Mouse (Mus musculus) hematopoietic multipotent progenitor cell, adult 10-12 weeks (in vitro differentiated cells): ENCODE results near the gene Ttc22. TPM values are rescaled to one million over a fixed set of nuclear protein-coding genes. Genes with fewer than 3 reads are reported as not detected.

Experiments used
- polyA plus RNA-seq: library from polyadenylated mRNA; stranded (reverse); fragments of >175 nt; gene quantifications from 2 replicates; pipeline ENCODE4 v1.2.3, GENCODE M21; 2012; ENCODE audit warnings: low replicate concordance

The Ttc22 gene
- not detected in 2 replicates for polyA plus RNA-seq

DNA sequence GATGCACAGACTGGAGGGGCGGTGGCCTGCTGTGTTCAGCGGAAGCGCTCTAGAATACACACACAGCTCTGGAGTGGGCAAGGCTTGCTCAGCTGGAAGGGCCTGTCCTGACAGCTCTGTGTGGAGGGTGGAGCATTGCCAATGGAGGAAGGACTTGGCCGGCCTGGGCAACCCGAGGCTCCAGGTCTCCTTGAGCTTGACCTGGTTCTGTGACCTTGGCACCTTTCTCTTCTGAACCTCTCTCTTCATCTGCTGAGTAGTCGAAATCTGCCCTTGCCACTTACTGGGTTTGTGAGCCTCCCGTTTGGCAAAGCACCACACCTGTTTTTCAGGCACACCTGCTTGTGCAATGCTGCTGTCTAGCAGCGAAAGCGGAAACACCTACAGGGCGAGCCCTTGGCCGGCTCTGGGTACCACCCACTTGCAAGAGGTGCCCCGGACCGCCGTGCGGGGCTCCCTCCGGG, at the start of gene Ttc22:
Gene Ttc22, plus strand, starts transcription at position 403 of the 464 bp plus-strand sequence.

DNA sequence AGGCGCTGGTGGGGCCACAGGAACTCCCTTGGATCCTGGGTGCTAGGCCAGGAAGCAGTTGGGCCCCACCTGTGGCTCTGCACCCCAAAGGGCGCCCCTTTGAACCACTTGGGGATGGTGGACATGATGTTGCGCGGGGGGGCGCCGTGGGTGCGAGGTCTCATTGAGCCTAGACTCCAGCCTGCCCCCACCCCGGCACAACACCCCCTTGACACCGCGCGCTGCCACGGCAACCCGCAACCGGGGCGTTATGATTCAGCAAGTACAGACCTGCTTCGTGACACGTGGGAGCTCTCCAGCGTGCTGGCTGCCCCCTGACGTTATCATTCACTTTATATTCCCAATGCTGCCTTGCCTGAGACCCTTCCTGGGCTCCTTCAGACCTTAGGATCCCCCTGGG, 5.2 kb upstream of the Ttc22 start, which contains the start of gene Lexm:
Gene Lexm, minus strand, starts transcription at position 186 of the 400 bp plus-strand sequence.

DNA sequence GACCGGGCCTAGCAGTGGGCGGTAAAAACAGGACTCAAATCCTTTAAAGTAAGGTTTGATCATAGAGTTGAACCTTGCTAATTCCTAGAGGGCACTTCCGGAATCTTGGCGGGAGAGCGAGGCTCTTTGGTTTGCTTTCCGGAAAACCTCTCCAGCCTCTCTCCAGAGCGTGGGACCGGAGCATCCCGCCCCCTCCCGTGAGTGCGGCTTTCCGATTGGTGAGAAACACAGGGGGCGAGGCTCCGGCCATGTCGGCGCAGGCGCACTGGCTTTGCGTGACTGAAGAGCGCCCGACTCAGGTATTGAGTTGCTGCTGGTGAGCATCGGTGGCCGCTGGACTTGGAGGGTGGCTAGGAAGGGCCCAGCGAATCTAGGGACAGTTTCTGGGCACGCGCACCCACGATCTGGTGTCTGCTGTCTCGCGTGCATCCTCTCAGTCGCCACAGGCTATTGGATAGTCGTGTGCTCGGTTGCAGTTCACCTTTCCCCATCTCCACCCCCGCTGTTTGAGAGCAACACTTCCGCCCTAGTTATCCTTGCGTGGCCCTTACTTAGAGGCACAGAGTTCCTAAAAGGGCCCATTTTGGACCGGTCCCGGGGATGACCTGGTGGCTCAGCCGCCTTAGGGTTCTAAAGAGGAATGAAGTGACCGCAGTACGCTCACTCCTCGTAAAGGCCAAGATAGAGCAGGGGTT, 28.7 kb downstream of the Ttc22 start, which contains the start of gene Pars2:
Gene Pars2, plus strand, starts transcription at position 237 of the 695 bp plus-strand sequence.

DNA sequence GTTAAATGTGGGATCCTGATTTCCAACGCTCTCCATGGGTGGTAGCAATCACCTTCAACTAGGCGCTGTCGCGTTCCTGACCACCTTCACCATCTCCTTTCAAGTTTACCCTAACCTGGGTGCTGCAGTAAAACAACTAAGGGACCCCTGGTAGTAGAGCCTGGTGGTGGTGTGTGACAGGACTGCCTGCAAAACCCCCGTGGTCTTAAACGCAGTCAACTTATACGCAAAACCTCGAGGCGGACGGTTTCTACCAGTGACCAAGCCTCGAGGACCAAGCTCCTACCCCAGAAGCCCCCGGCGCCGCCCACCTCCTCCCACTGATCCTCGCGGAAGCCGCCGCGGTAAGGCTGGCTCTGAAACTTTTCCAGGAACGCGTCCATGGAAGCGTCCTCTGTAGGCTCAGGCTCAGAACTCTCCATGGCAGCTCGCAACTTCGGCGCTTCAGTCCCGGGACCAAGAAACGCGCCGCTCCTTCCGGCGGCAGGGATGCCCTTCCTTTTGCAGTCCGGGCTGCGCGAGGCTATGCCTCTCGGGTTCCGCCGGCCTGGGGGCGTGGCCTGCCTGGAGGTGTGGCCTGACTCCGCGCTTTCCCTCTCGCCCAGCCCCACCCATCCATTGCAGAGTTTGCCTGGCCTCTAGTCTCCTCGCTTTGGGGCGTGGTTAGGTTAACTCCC, 56.3 kb downstream of the Ttc22 start, which contains the start of gene Ttc4:
Gene Ttc4, minus strand, starts transcription at position 503 of the 677 bp plus-strand sequence.

Other genes starting within 250 kb of the Ttc22 start
- 0.06 TPM in 1 of 2 replicates, not detected in the other for gene Pcsk9, start 158.1 kb upstream of the Ttc22 start, polyA plus RNA-seq
- not detected in 2 replicates for gene Bsnd, start 130.1 kb upstream of the Ttc22 start, polyA plus RNA-seq
- 13.8 and 14.6 TPM in 2 replicates for gene Dhcr24, start 61.4 kb upstream of the Ttc22 start, polyA plus RNA-seq
- gene Lexm, start 5.2 kb upstream of the Ttc22 start, polyA plus RNA-seq, result not detected in 2 replicates
- gene Pars2, start 28.6 kb downstream of the Ttc22 start, polyA plus RNA-seq, result 2.2 and 4.6 TPM in 2 replicates
- gene Ttc4, start 56.5 kb downstream of the Ttc22 start, polyA plus RNA-seq, result 2.8 and 19.9 TPM in 2 replicates
- 0.23 and 0.28 TPM in 2 replicates for gene Mroh7, start 108.5 kb downstream of the Ttc22 start, polyA plus RNA-seq
- not detected in 2 replicates for gene Fam151a, start 111.5 kb downstream of the Ttc22 start, polyA plus RNA-seq
- gene Acot11, start 182.6 kb downstream of the Ttc22 start, polyA plus RNA-seq, result 2.4 and 5.9 TPM in 2 replicates